Mouse (Mus musculus) hematopoietic stem cell, adult 5-6 weeks (primary cell): ENCODE results near the gene Hecw2. TPM values are rescaled to one million over a fixed set of nuclear protein-coding genes. Genes with fewer than 3 reads are reported as not detected.

ENCODE experiments used
- ATAC-seq, 2 experiments: fragments of 125-278 bp in 1 of 2; replicated peaks in 1 of 2; 2 replicates each; pipeline ENCODE4 v1.8.0; 2016 to 2017; ENCODE audit warnings: inconsistent platforms in 2 of 2, mild to moderate bottlenecking in 2 of 2, moderate number of reproducible peaks in 2 of 2, low read depth in 1 of 2, moderate TSS enrichment in 1 of 2; ENCODE audit not compliant: low FRiP score in 2 of 2, poor library complexity in 2 of 2, severe bottlenecking in 2 of 2, insufficient read depth in 1 of 2, low TSS enrichment in 1 of 2
- total RNA-seq: library from RNA; stranded (forward); fragments of 172-1452, 232-1000 nt; gene quantifications from 2 replicates; pipeline ENCODE4 v1.2.3, GENCODE M21; 2017

Hecw2 gene
- total RNA-seq, 1 experiment from 2014 or later = not detected

DNA sequence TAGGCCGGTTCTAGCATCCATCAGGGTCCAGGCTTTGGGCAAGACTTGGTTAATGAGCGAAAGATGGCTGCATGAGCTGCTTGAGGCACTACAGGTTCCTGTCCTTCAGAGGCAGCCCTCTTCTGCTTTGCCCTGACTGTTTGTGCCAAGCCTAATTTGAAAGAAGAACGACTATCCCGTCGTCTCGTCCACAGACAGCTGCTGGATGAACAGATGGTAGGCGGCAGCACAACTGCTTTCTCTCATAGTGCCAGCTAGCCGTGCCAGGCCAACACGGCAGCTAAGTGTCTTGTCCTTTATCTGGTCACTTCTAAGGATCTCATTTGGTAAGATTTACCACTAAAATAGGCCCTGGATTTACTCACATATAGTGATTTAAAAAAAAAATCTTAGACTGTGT, 365.9 kb downstream of the Hecw2 start:
- ATAC-seq = no peak

DNA sequence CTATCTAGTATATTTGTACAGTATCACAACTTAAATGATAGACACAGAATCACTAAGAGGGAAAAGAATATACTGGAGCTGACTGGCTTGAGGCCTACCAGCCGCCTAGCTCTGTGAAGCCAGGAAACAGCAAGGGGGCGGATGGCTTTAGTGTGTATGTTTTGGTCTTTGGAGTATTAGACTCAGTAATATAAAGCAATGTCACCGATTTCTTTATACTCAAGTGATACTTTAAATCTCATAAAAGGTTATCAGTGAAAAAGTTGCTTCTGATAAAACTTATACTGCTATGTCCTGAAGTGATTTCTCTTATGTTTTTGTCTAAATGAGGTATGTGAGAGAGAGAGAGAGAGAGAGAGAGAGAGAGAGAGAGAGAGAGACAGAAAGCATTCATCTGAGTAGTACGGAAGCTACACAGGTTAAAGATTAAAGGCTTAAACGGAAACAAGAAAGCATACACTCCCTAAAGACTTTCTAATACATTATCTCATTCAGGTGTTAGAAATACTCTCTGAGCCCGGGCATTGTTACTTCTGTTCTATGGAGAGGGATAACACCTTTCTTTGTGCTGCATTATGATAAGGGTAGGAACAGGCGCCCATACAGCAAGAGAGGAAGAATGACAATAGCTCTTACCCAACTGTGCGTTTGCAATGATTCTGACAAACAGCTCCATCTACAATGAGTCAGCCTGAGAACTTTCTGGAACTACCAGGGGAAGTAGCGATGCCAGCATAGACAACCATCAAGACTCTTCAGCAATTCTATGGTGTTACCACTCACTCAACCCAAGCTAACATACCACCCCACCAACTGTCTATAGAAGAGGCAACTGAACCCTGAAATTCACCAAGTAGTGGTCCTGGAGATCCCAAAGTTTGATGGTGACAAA, 370.3 kb downstream of the Hecw2 start:
- ATAC-seq = peak in 1 of 2 experiments; percentile 63; a peak in 2 of 4 replicates

DNA sequence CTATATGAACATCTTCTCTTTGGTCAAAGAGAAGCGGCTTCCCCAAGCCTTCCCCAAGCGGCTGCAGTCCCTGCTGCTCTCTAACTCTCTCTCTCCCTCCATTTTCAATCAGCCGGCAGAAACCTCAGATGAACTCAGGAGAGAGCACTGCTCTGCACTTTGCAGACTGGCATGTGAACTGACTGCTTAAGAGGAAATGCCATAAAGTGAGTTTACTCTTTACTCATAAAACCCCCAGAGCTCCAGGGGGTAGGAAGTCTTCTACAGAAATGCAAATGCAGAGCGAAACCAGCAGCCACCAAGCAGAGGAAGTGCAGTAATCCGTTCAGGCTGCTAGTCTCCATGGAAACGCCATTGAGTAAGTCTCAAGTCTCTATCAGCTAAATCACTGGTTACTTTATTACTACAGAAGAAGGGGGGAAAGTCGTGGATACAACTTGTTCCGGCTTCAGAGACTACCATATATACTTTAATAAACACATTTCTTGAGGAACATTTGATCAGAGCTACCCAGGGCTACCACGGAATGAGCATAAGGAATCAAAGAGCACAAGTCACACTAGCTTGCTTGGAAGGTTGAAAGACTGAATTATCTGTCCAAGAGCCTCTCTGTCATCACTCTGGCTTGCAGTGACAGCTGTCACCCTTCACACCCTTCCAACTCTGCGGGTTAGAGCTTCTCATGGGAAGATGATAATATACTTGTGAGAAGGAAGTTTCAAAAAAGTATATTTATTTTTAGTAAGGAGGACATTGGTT, 371.1 kb downstream of the Hecw2 start:
- ATAC-seq = peak; percentile 95 to 96

DNA sequence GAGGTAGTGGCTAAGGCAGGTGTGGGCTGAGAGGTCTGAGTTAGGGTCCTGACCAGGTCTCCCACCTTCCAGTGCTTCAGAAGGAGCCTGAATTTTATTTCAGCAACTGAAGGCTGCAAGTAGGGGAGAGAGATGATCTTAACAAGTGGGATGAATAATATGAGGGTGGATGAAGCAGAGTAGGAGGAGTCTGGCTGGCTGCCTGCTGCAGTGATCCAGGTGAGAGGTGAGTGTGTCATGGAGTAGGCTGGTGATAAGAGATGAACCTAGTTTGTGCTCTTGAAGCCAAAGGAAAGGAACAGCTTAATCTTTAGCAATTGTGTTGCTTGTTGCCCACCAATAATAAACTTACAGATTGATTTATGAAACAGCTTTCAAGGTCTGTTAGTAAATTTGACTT, 373.0 kb downstream of the Hecw2 start:
- no peak for ATAC-seq

DNA sequence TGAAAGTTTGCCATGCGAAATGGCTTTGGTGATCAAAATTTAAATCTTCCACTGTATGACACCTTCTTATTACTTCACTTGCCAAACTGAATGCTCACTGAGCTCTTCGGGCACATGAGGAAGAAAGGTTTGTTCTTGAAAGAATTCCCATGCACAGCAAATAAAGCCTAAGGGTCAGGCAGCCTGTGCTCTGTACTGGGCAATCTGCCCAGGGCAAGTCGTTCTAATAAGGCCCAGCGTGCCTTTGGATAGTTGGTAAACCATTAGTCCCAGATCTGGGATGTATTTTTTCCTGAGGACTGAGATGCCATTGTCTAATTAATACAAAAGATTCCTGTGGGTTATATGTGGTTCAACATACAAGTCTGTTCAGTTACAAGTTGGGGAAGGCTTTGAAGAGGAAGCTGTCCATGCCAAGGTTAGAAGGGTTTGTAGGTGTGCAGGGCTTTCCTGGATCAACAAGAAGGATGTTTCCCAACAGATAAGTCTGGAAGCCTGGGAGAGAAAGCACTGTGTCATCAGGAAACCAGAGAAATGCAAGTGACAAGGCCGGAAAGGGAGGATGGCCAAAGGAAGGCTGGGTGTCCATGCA, 374.8 kb downstream of the Hecw2 start:
- no peak for ATAC-seq

DNA sequence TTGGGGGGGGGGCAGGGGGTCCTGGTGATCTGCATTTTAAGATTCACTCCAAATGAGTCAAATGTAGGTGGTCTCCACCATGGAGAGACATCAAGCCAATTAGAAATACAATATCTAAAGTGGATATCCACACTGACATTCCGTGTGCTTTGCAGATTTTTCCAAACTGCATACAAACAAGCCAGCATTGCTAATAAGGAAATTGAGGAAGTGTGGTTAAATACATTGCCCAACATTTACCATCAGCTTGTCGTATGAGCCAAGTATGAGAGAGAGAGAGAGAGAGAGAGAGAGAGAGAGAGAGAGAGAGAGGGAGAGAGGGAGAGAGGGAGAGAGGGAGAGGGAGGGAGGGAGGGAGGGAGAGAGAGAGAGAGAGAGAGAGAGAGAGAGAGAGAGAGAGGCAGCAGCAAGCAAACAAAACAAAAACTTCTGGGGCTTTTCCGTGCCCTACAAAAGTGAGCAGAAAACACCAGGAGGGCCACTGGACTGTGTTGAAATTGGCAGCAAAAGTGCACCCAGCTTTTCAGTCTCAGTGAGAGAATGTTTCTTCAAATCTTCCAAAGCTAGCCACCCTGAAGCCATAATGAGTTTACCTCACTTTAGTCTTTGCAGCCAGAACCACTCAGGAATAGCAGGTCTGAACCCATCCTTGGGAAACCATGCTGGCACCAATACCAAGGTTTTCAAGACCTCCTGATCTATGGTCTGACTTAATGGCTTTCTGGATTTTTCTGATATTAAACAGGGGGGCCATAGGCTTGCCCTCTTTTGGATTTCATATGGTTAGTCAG, 376.7 kb downstream of the Hecw2 start:
- peak; percentile 62 to 78; a peak in 3 of 4 replicates for ATAC-seq

DNA sequence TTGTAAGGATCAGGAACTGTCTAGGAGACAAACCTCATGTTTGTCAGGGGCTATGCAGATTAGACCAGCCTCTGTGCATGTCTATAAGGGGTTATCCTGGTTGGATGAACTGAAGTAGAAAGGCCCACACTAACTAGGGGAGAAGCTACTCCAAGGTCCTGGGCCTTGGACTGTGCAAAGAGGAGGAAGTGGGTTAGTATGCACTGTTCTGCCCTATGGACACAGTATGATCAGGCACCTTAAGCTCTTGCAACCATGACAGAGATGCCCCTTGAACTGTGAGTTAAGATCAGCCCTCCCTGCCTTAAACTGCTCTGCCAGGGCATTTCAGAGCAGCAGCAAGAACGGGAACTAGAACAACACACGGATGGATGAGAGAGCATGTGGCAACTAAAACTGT, 378.6 kb downstream of the Hecw2 start:
- ATAC-seq = no peak

DNA sequence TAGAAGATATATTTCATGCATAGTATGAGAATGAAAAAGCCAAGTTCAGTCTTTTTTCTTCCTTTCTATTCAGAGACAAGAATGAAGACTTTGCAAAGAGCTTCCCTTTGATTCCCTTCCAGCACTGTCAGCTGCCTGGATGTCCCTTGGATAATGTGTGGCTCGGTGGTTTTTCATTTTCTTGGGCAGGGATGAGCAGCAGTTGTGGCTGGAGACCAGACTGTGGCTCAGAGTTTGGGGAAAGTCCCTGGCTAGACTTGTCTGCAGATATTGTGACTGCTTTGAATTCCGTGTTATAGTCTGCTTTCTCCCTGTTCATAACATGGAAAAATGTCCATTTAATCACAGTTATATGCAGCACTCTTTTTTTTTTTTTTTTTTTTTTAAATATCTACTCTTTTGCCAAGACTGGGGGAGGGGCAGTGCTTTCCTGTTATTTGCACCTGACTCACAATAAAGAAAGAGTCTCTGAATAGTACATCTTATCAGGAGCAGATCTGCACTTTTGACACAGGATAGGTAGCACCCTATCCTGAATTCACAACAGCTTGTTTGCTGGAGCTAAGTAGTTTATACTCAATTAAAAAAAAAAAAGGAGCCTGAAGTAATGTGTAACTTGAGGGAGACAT, 380.8 kb downstream of the Hecw2 start:
- no peak for ATAC-seq

DNA sequence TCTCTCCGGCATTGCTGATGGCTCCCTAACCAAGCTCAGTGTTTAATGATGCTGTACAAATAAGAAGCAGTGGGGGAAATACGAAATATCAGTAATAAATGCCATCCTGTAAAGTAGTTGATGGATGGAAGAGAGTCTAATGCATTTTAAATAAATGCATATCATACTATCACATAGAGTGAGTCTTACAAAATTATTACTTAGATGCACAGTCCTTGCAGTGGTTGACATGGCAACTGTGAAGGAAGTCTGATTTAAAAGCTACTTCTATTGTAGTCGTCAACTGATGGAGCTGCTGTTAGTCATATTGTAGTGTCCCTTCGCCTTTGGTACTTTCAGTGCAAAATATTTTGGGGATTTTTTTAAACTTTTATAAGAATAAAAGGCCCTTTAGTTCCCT, 383.0 kb downstream of the Hecw2 start:
- no peak for ATAC-seq

DNA sequence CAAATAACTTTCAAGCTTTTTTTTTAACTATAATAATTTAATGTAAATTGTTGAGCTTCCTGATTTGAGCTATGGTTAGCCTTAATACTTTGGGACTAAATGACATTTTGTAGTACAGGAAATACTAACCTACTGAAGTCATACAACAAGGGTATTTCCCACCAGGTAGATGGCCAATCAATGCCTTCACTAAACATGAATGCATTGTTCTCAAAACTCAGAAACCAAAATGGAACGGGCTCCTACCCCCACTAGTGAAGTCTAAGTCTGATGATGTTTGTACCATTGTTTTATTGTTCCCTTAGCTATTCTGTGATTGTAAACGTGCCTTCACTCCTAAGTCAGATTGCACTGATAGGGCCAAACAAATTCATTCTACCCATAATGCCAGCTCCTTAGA, 386.7 kb downstream of the Hecw2 start:
- ATAC-seq = no peak

DNA sequence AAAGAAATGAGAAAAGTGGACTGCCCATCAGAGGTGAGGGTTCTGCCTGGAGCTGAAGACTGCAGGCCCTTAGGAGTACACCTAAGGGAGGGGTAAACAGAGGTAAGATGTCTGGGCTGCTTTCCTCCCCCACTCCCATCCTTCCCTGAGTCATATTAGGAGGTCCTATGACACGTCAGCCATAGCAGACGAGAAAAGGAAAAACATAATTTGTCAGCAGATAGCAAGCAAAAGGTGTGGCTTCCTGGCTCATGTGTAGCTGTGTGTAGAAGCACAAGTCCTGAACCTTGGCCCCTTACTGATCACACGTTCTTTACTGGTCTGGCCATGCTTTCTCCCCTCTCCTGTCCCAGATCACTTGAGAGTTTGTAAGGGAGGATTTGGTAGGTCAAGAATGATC, 397.2 kb downstream of the Hecw2 start:
- no peak for ATAC-seq

DNA sequence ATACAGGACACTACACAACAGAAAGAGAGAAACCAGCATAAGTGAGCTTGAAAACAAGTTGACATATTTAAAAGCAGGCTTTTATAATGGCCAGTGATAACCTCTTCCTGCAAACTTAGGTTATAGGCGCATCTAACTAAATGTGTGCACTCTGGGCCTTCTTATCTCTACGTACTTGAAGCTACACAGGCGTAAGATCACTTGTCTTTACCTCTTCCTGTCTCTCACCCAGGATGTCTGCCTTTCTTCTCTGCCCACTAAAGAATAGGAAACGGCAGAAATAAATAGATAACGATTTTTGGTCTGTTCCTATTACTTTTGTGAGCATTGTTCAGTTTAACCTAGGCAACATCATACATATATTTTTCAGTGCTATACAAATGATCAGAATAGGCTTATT, 397.9 kb downstream of the Hecw2 start:
- ATAC-seq = no peak

DNA sequence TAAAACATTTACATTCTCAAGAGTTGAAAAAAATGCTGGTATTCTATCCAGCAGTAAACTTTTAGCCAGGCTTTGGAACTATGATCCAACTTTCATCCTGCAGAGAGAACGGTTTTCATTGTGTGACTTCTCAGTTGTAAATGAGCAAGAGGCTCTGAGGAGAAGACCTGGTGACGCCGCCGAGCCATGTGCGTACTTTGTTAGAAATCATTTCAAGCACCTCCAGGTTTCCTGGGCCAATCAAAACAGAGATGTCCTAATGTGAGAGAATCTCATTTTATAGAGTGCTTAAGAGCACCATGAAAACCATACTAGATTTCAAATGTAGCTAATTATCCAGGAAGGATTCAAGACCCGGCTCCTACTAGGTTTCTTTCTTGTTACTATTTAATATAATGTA, 398.7 kb downstream of the Hecw2 start:
- no peak for ATAC-seq

DNA sequence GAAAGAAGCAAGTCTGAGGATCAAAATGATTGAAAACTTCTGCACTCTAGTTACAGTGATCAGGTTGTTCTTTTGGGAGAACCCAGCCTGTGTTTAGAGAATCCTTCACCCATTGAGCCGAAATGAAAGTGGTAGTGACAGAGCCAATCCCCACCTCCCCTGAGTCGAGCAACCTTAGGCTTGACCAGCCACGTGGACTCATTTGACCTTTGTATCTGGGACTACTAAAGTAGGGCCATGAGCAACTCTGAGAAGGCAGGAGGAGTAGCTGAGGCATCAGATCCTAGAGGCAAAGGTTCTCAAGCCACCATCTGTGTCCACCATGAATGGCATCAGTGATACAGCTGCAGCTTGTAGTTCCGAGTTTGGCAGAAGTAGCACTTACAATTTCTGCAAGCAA, 399.4 kb downstream of the Hecw2 start:
- ATAC-seq = no peak

DNA sequence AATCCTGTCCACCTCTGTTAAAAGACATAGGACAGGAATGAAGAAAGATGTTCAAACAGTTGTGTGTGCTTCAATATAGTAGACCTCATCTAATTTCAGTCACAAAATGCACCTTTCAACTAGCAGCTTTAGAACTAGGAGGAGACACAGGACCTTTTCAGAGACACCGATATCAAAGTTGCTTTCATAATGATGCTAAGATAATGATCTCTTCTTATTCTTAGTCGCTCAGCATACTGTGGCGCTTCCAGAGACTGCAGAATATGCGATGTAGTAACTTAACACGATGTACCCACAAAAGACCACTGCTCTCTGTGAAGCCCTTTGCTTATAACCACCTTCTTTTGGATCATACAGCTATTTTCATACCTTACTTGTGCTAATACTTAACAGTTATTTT, 399.9 kb downstream of the Hecw2 start:
- no peak for ATAC-seq

DNA sequence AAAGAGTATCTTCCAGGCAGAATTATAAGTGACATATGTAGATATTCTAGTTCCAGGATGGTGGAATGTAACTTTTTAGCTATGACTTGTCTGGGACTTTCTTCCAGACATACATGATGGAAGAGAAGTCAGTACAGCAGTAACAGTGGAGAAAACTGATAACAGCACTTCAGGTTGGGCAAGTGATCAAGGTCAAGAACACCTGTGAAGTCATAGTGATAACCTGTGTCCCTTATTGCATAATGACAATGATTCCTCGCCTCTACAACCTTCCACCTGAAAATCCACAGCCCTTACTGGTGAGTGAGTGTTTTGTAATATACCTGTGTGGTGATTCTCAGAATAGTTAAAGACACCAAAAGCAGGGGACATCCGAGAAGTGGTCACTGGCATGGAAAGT, 400.7 kb downstream of the Hecw2 start:
- no peak for ATAC-seq

DNA sequence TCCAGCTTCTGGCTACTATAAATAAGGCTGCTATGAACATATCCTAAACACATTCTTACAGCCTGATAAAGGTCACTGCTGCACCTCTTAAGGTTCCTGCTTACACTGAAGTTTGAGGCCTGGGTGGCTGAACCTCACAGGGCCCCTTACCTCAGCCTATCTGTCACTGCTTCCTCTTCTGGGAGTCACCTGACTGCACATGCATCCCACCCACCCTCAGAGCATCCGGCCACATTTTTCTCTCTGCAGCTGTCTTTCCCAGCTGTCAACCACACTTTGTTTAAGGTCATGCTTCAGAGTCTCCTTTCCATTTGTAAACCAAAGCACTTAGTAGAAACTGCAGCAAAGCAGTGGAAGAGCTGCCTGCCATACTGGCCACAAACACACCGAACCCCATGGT, 403.6 kb downstream of the Hecw2 start:
- ATAC-seq = peak; percentile 91 to 96
